Comparison of ENCODE assay signal across 8 mouse cellular contexts in the genomic region with DNA sequence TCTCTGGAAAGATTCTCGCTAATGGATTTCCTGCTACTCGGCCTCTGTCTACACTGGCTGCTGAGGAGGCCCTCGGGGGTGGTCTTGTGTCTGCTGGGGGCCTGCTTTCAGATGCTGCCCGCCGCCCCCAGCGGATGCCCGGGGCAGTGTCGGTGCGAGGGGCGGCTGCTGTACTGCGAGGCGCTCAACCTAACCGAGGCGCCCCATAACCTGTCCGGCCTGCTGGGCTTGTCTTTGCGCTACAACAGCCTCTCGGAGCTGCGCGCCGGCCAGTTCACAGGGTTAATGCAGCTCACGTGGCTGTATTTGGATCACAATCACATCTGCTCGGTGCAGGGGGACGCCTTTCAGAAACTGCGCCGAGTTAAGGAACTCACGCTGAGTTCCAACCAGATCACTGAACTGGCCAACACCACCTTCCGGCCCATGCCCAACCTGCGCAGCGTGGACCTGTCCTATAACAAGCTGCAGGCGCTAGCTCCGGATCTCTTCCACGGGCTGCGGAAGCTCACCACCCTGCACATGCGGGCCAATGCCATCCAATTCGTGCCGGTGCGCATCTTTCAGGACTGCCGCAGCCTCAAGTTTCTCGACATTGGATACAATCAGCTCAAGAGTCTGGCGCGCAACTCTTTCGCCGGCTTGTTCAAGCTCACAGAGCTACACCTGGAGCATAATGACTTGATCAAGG. TPM values are rescaled to one million over a fixed set of nuclear protein-coding genes. Genes with fewer than 3 reads are reported as not detected.
DNase-seq lines count a peak whose midpoint lies in the region; ATAC-seq and TF ChIP-seq lines count a peak whose summit lies in the region.

No protein-coding gene starts in this region.

- intact Hi-C loops in gastrocnemius, postnatal 36 days (cut with DNase I): no loop called here

- H3K27ac ChIP-seq in forebrain, embryonic 11.5 days (ENCODE audit: low read depth, low read length): peak overlapping the region; percentile 78
- H3K27ac ChIP-seq in midbrain, embryonic 12.5 days (replicated peaks): peak overlapping the region; percentile 83

- under 1% methylated on average over 43 of the region's 43 CpGs for WGBS in forebrain, embryonic 11.5 days
- WGBS in midbrain, embryonic 12.5 days: under 1% methylated on average over 43 of the region's 43 CpGs

- peak; percentile 24; the same call in 1 of the 2 replicates for TF ChIP-seq CTCF in brain, embryonic 14.5 days (IDR thresholded peaks at IDR 0.05; ENCODE audit: borderline replicate concordance, extremely low read depth, insufficient read depth, insufficient read length)

- no peak for TF ChIP-seq POLR2A in brain, embryonic 14.5 days (IDR thresholded peaks at IDR 0.05; ENCODE audit: borderline replicate concordance, extremely low read depth, insufficient read depth, insufficient read length, poor library complexity, severe bottlenecking)

- ATAC-seq in forebrain, embryonic 11.5 days (replicated peaks; ENCODE audit: low FRiP score): peak; percentile 73
- ATAC-seq in midbrain, embryonic 12.5 days (ENCODE audit: low FRiP score, low read depth): peak; percentile 80

- H3K9me3 ChIP-seq in forebrain, embryonic 11.5 days (ENCODE audit: control insufficient read depth, low read length): no peaks in the 10 kb centered on the region
- H3K9me3 ChIP-seq in midbrain, embryonic 12.5 days: no peaks in the 10 kb centered on the region

- DNase-seq in gastrocnemius, postnatal 10 days: peak; percentile 2
- DNase-seq in gastrocnemius, adult 18-20 months (ENCODE audit: low spot score): no peak
- DNase-seq in brain, embryonic 14.5 days (ENCODE audit: low read depth): peak; percentile 80
- peak; percentile 84 for DNase-seq in forebrain, embryonic 11.5 days (ENCODE audit: low spot score)
- DNase-seq in kidney, postnatal 4 days: peak; percentile 41 to 57
- DNase-seq in testis, postnatal 10 days (ENCODE audit: low spot score): peak; percentile 39
- DNase-seq in gastrocnemius, postnatal 36 days: no peak

- 0 out of 2 replicates have a peak, but pooled peaks cover 3% of the 10 kb centered on the region for H3K4me1 ChIP-seq in forebrain, embryonic 11.5 days (replicated peaks; ENCODE audit: control insufficient read depth, insufficient read depth, low read length)
- peaks cover 13% of the 10 kb centered on the region; the same call in 1 of the 2 replicates for H3K4me1 ChIP-seq in midbrain, embryonic 12.5 days

- peak overlapping the region; percentile 64 for H3K9ac ChIP-seq in forebrain, embryonic 11.5 days (ENCODE audit: low read length)
- H3K9ac ChIP-seq in midbrain, embryonic 12.5 days (replicated peaks): peak overlapping the region; percentile 63

- H3K4me2 ChIP-seq in forebrain, embryonic 11.5 days (ENCODE audit: low read depth, low read length, severe bottlenecking): peak overlapping the region; percentile 78
- H3K4me2 ChIP-seq in midbrain, embryonic 12.5 days (replicated peaks): peak overlapping the region; percentile 93

- peaks cover 15% of the 10 kb centered on the region for H3K27me3 ChIP-seq in forebrain, embryonic 11.5 days (ENCODE audit: control insufficient read depth, insufficient read depth, low read length)
- H3K27me3 ChIP-seq in midbrain, embryonic 12.5 days: peaks cover 26% of the 10 kb centered on the region

- H3K36me3 ChIP-seq in forebrain, embryonic 11.5 days (ENCODE audit: control insufficient read depth, insufficient read depth, low read length): no peaks in the 10 kb centered on the region
- no peaks in the 10 kb centered on the region for H3K36me3 ChIP-seq in midbrain, embryonic 12.5 days

- peak overlapping the region; percentile 47 for H3K4me3 ChIP-seq in forebrain, embryonic 11.5 days (ENCODE audit: low read depth, low read length)
- peak overlapping the region; percentile 58 for H3K4me3 ChIP-seq in midbrain, embryonic 12.5 days

RNA-seq across cellular contexts. Expression of a gene that starts 1.2 kb away (rescaled TPM):
- under 1 TPM; 0.40 to 0.54 TPM for total RNA-seq in gastrocnemius, postnatal 10 days (2021)
- total RNA-seq in gastrocnemius, adult 18-20 months (2021): not detected
- polyA plus RNA-seq in brain, embryonic 14.5 days (2012; rRNA removed): 38.5 and 42.4 TPM in 2 replicates
- 11.5 and 12.6 TPM in 2 replicates for polyA plus RNA-seq in forebrain, embryonic 11.5 days (2014; fragmentation: Nextera tagmentation; extraction: Ambion mirVana)
- polyA plus RNA-seq in midbrain, embryonic 12.5 days (2016; fragmentation: Nextera tagmentation; extraction: Ambion mirVana): 14.5 and 15.5 TPM in 2 replicates
- not detected for total RNA-seq in gastrocnemius, postnatal 36 days (2021)

Comparison
In these comparisons a context has a peak if more than half of its experiments do, and no peak if none do; other contexts are left out.
1. DNase-seq: peak in gastrocnemius, postnatal 10 days (single experiment), brain, embryonic 14.5 days (single experiment), forebrain, embryonic 11.5 days (single experiment), kidney, postnatal 4 days (2 of 2) and testis, postnatal 10 days (single experiment); none in gastrocnemius, adult 18-20 months (single experiment) and gastrocnemius, postnatal 36 days (0 of 2).